Mouse (Mus musculus) intestine, embryonic 14.5 days (tissue): ENCODE measurements around the gene Asgr1. TPM values are rescaled to one million over a fixed set of nuclear protein-coding genes. Genes with fewer than 3 reads are reported as not detected.

Source experiments
- ATAC-seq: fragments of 200-750 bp; cut with Nextera tagmentation; replicated peaks from 2 replicates; pipeline ENCODE4 v1.8.0; 2017; ENCODE audit warnings: low read depth, moderate number of reproducible peaks, moderate TSS enrichment, moderate library complexity; ENCODE audit not compliant: low FRiP score, low TSS enrichment
- DNase-seq: peaks from one replicate; pipeline ENCODE4 v3.0.0-alpha.2; 2018; ENCODE audit warnings: low spot score
- H3K27ac ChIP-seq: fragments of 300-500 bp; sonication (generic); 2 replicates; pipeline ENCODE4 v1.5.1; 2014; ENCODE audit warnings: low read depth, mild to moderate bottlenecking, control low read depth
- H3K27me3 ChIP-seq: fragments of 300-500 bp; sonication (generic); replicated peaks from 2 replicates; pipeline ENCODE4 v1.6.1; 2014; ENCODE audit warnings: low read length, control low read depth; ENCODE audit not compliant: control insufficient read depth, insufficient read depth
- H3K36me3 ChIP-seq: fragments of 300-500 bp; sonication (generic); 2 replicates; pipeline ENCODE4 v1.6.1; 2014; ENCODE audit warnings: low read length, control low read depth; ENCODE audit not compliant: control insufficient read depth, insufficient read depth
- H3K4me1 ChIP-seq: fragments of 300-500 bp; sonication (generic); replicated peaks from 2 replicates; pipeline ENCODE4 v1.6.1; 2014; ENCODE audit warnings: low read length, control low read depth, mixed read lengths; ENCODE audit not compliant: control insufficient read depth, insufficient read depth
- H3K4me2 ChIP-seq: fragments of 300-500 bp; sonication (generic); 2 replicates; pipeline ENCODE4 v1.6.1; 2014; ENCODE audit warnings: low read length
- H3K4me3 ChIP-seq: fragments of 300-500 bp; sonication (generic); 2 replicates; pipeline ENCODE4 v1.5.1; 2014; ENCODE audit warnings: low read depth, low read length, control low read depth, mixed read lengths
- H3K9ac ChIP-seq: fragments of 300-500 bp; sonication (generic); 2 replicates; pipeline ENCODE4 v1.6.1; 2014; ENCODE audit warnings: mild to moderate bottlenecking, low read length
- H3K9me3 ChIP-seq: fragments of 300-500 bp; sonication (generic); 2 replicates; pipeline ENCODE4 v1.6.1; 2016; ENCODE audit warnings: low read length, control low read depth; ENCODE audit not compliant: control insufficient read depth
- WGBS: fragments of 180-500 bp; shearing (Covaris S2); extraction: QIAGEN DNeasy Blood & Tissue Kit; methylation state at CpG from one replicate; pipeline ENCODE4 v1.1.7; 2014; 5-methylcytosine and 5-hydroxymethylcytosine counted together
- polyA plus RNA-seq: library from polyadenylated mRNA; unstranded; fragments of >200 nt; fragmentation: Nextera tagmentation; extraction: Ambion mirVana; gene quantifications from 2 replicates; pipeline ENCODE4 v1.2.1, GENCODE M21; 2014

Gene Asgr1
- polyA plus RNA-seq, 1 experiment from 2014 or later = 0.26 TPM

- Histone ChIP-seq H3K9me3 (no peaks in the 10 kb centered on the region), H3K9ac (no peak overlapping the region), H3K27me3 (no peaks in the 10 kb centered on the region), H3K27ac (no peak overlapping the region), H3K36me3 (peaks cover 51% of the 10 kb centered on the region), H3K4me1 (0 out of 2 replicates have a peak, but pooled peaks cover 3% of the 10 kb centered on the region), H3K4me2 (no peak overlapping the region), H3K4me3 (no peak overlapping the region)
- WGBS = 80% methylated on average over 7 of the region's 7 CpGs
- ATAC-seq = no peak
- no peak for DNase-seq
These were observed 10.2 kb upstream of the Asgr1 start for GRCm38 (mm10) chr11:70043665-70044064.

DNA sequence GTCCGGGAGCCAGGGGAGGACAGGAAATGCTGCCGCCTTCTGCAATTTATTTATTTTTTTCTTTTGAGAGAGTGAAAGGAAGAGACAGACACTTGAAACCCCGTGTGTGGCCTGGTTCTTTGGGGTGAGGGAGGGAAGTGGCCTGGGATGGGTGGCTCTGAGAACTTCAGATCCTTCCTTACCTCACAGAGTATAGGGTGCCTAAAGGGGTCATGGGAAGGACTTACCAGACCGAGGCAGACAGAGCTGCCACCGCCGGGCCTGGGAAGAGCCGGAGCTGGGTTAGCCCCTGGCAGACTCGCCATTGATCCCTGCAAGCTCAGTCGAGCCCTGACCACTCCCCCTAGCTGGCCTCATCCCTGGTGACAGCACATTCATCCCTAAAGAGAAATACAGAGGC is 8.4 kb upstream of the Asgr1 start:
- Histone ChIP-seq H3K36me3 (peaks cover 38% of the 10 kb centered on the region), H3K9me3 (no peaks in the 10 kb centered on the region), H3K4me1 (0 out of 2 replicates have a peak, but pooled peaks cover 3% of the 10 kb centered on the region), H3K27ac (no peak overlapping the region), H3K4me3 (no peak overlapping the region), H3K27me3 (no peaks in the 10 kb centered on the region), H3K4me2 (no peak overlapping the region), H3K9ac (no peak overlapping the region)
- no peak for ATAC-seq
- DNase-seq = no peak
- WGBS = 27% methylated on average over 9 of the region's 9 CpGs

GRCm38 (mm10) chr11:70049366-70049765 is 4.5 kb upstream of the Asgr1 start:
- H3K4me3 ChIP-seq = no peak overlapping the region
- H3K27me3 ChIP-seq = no peaks in the 10 kb centered on the region
- 0 out of 2 replicates have a peak, but pooled peaks cover 8% of the 10 kb centered on the region for H3K4me1 ChIP-seq
- H3K36me3 ChIP-seq = 0 out of 2 replicates have a peak, but pooled peaks cover 3% of the 10 kb centered on the region
- no peak overlapping the region for H3K4me2 ChIP-seq
- ATAC-seq = no peak
- WGBS = 67% methylated on average over 6 of the region's 6 CpGs
- DNase-seq = no peak
- no peak overlapping the region for H3K27ac ChIP-seq
- no peaks in the 10 kb centered on the region for H3K9me3 ChIP-seq
- H3K9ac ChIP-seq = no peak overlapping the region

DNA sequence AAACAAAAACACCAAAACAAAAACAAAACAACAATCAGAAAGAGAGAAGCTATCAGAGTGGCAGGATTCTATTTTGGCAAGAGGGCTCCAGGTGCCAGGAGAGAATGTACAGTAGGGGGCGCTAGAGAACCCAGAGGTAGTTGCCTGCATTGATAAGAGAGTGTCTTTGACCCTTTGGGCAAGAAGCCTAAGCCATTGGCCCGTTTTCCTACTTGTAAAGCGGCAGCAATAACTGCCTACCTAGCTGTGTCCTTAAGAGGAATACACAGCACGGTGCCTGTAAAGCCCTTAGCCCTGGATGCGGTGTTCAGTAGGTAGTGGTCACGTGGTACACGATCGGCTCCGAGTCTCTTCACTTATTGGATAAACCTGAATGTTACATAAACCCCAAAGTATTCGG is 4.1 kb upstream of the Asgr1 start:
- Histone ChIP-seq H3K9ac (no peak overlapping the region), H3K27ac (no peak overlapping the region), H3K4me3 (no peak overlapping the region), H3K36me3 (no peaks in the 10 kb centered on the region), H3K4me2 (no peak overlapping the region), H3K4me1 (0 out of 2 replicates have a peak, but pooled peaks cover 8% of the 10 kb centered on the region), H3K27me3 (no peaks in the 10 kb centered on the region), H3K9me3 (no peaks in the 10 kb centered on the region)
- 61% methylated on average over 10 of the region's 10 CpGs for WGBS
- ATAC-seq (no peak), DNase-seq (no peak)

DNA sequence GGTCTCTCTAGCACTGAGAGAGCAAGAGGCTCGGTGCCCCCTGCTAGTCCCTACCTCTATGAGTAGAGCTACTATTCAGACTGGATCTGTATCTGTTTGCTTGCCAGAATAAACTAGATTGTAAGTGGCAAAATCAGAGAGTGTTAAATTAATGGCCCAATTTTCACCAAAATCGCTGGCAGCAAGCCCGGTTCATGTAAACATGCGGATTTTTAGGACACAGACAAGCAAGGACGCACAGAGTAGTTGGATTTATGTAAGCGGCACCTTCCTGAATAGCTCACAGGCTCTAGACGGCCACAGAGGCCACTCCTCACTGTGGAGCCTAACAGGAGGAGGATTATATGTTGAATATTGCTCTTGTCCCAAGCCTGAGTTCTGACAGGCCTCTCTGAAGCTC is 729 bp upstream of the Asgr1 start:
- no peaks in the 10 kb centered on the region for H3K36me3 ChIP-seq
- 0 out of 2 replicates have a peak, but pooled peaks cover 8% of the 10 kb centered on the region for H3K4me1 ChIP-seq
- 50% methylated on average over 7 of the region's 7 CpGs for WGBS
- H3K4me2 ChIP-seq = no peak overlapping the region
- H3K27ac ChIP-seq = no peak overlapping the region
- DNase-seq (no peak), ATAC-seq (no peak)
- H3K27me3 ChIP-seq = 0 out of 2 replicates have a peak, but pooled peaks cover 2% of the 10 kb centered on the region
- no peak overlapping the region for H3K4me3 ChIP-seq
- no peak overlapping the region for H3K9ac ChIP-seq
- H3K9me3 ChIP-seq = no peaks in the 10 kb centered on the region

DNA sequence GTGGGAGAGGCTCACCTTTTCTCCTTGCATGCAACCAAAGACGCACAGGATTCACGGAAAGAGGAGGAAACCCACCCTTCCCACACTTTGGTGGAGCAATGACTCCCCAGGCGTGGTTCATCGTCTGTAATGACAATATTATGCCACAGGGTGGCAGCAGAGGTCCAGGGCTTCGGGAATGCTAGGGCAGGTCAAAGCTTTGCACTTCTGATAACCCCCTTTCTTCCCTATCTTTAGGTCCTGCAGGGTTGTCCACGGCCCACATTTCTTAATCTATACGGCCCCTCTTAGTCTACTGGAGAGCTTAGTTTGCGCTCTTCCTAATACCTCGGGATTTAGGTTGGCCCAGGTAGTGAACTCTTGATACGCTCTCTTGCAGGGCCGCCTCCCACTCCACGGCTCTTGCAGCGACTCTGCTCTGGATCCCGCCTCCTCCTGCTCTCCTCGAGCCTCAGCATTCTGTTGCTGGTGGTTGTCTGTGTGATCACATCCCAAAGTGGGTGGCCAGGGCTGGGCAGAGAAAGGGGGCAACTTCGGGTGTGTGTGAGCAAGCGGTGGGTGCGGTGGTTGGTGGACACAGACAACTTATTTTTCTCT is 1.8 kb downstream of the Asgr1 start:
- peaks cover 8% of the 10 kb centered on the region; the same call in 1 of the 2 replicates for H3K4me1 ChIP-seq
- H3K9ac ChIP-seq = no peak overlapping the region
- H3K27ac ChIP-seq = no peak overlapping the region
- ATAC-seq = 0 out of 2 replicates have a peak, but pooled peaks have one; percentile 8
- no peak overlapping the region for H3K4me3 ChIP-seq
- WGBS = 24% methylated on average over 18 of the region's 18 CpGs
- peak overlapping the region; percentile 33; the same call in 1 of the 2 replicates for H3K4me2 ChIP-seq
- DNase-seq = peak; percentile 91
- H3K27me3 ChIP-seq = 0 out of 2 replicates have a peak, but pooled peaks cover 2% of the 10 kb centered on the region
- no peaks in the 10 kb centered on the region for H3K36me3 ChIP-seq
- no peaks in the 10 kb centered on the region for H3K9me3 ChIP-seq

DNA sequence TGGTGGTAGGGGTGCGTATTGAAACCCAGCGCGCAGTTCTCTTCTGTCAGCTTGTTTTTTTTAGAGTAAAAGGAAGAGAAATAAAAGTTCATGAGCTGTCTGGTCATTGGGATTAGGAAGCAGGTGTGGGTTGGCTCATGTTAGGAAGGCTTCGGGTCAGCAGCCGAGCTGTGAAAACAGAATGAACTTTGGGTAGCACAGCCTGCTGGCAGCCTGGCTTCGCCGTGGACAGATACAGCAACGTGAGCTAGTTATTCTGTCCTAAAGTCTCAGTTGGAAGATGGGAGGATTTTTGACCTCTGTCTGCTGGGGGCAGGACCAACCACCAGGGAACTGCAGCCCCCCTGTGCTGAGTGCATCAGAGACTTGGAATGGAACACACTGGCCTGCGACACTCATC is 3.9 kb downstream of the Asgr1 start:
- ATAC-seq = no peak
- no peaks in the 10 kb centered on the region for H3K36me3 ChIP-seq

DNA sequence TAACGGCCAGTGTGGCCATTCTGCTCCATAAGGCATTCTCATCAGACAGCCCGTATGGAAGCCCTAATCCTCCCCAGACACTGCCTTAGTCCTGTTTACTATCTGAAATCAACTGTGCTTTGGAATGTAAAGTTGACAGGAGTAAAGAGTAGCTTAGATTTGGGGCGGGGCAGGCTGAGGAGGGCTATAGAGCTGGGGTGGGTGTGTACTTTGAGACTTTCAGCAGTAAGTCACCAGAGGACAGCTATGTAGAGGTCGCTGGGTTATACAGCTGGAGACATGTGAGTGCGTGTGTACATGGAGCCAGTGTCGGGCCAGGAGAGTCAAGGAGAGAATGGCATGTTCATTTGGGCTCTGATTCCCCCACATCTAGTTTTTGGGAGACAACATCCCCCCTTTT is 6.0 kb downstream of the Asgr1 start:
- ATAC-seq (no peak), DNase-seq (no peak)
- no peak overlapping the region for H3K4me2 ChIP-seq
- H3K27ac ChIP-seq = no peak overlapping the region
- H3K27me3 ChIP-seq = 0 out of 2 replicates have a peak, but pooled peaks cover 2% of the 10 kb centered on the region
- no peaks in the 10 kb centered on the region for H3K36me3 ChIP-seq
- WGBS = 28% methylated on average over 6 of the region's 6 CpGs
- no peak overlapping the region for H3K4me3 ChIP-seq
- no peaks in the 10 kb centered on the region for H3K9me3 ChIP-seq
- H3K4me1 ChIP-seq = peaks cover 3% of the 10 kb centered on the region; the same call in 1 of the 2 replicates
- no peak overlapping the region for H3K9ac ChIP-seq

More for the DNA sequence above, 3.9 kb downstream of the Asgr1 start:
- Histone ChIP-seq H3K4me1 (peaks cover 8% of the 10 kb centered on the region; the same call in 1 of the 2 replicates), H3K27me3 (0 out of 2 replicates have a peak, but pooled peaks cover 2% of the 10 kb centered on the region), H3K9ac (no peak overlapping the region), H3K4me3 (no peak overlapping the region), H3K9me3 (no peaks in the 10 kb centered on the region), H3K27ac (no peak overlapping the region), H3K4me2 (no peak overlapping the region)
- no peak for DNase-seq
- WGBS = 85% methylated on average over 9 of the region's 9 CpGs

GRCm38 (mm10) chr11:70063053-70063452 is 9.2 kb downstream of the Asgr1 start:
- Histone ChIP-seq H3K9me3 (no peaks in the 10 kb centered on the region), H3K4me3 (no peak overlapping the region), H3K4me2 (no peak overlapping the region), H3K27ac (no peak overlapping the region), H3K36me3 (no peaks in the 10 kb centered on the region), H3K27me3 (no peaks in the 10 kb centered on the region), H3K4me1 (no peaks in the 10 kb centered on the region; the same call in 1 of the 2 replicates), H3K9ac (no peak overlapping the region)
- ATAC-seq (no peak), DNase-seq (no peak)
- WGBS = 64% methylated on average over 3 of the region's 3 CpGs
